21 mouse cellular contexts compared by ENCODE assay signal in the genomic region with DNA sequence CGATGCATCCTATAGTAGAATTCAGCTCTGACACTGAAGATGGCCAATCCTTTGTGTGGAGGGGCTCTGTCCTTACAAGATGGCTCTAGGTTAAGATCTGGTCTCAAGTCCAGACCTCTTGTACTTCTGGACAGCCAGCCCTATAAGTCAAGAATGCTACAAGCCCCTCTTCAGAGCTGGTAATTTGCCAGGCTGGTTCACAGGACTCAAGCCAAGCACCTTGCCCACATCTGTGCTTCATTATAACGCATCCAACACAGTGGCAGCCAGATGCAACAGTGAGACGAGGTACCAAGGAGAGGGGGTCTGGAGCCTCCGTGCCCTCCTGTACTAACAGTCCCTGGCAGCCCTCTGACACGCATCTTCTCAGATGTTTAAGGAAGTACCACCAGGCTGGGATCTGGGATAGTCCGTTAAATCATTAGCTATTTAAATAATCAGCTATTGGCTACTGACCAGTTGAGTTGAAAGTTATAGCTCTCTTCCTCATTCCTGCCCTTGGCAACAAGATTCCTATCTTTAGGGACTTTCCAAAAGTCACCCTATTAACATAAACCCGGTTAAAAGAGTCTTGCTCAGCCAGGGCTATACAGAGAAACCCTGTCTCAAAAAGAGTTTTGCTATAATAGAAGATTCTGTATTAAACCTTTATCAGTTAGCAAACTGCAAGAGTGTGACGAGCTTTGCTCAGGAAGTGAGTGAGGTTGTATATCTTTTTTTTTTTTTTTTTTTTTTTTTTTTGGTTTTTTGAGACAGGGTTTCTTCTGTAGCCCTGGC. TPM values are rescaled to one million over a fixed set of nuclear protein-coding genes. Genes with fewer than 3 reads are reported as not detected.
A peak's percentile ranks its signal among the peaks of the same experiment; 100 is the strongest.
DNase-seq lines count a peak whose midpoint lies in the region; ATAC-seq and TF ChIP-seq lines count a peak whose summit lies in the region.
"Had no signal": no experiment of that assay in that cellular context is flagged by ENCODE, and none has a peak within 500 bp of the region (broad histone marks: within the 10 kb centered on the region; RNA-seq: fewer than 3 reads in every experiment).

No protein-coding gene starts in this region.

- WGBS in liver, adult 2 months = 67% methylated on average over 8 of the region's 8 CpGs
- 53% methylated on average over 8 of the region's 8 CpGs for WGBS in liver, embryonic 12.5 days (ENCODE audit: insufficient replicate concordance)

- dilution Hi-C loops in CH12.LX (cut with MboI; ENCODE audit: extremely low pct_ligation_motif_present, extremely low pct_unique_long_range_greater_than_20kb, low sequenced_read_pairs) = no loop called here

- no peak overlapping the region for H3K9ac ChIP-seq in liver, adult 2 months (ENCODE audit: low read depth, low read length)
- H3K9ac ChIP-seq in liver, embryonic 12.5 days = no peak overlapping the region
- H3K9ac ChIP-seq in CH12.LX (ENCODE audit: insufficient read depth, low read depth) = peak overlapping the region; percentile 46
- H3K9ac ChIP-seq: hindbrain, embryonic 15.5 days; liver, embryonic 15.5 days had no signal

- TF ChIP-seq POLR2A in liver, adult 2 months (IDR thresholded peaks at IDR 0.05; ENCODE audit: extremely low read depth, insufficient read depth, low read length) = no peak
- no peak for TF ChIP-seq POLR2A in CH12.LX (IDR thresholded peaks at IDR 0.05; ENCODE audit: low read depth, low read length)
- TF ChIP-seq POLR2A in cortical plate, adult 2 months (IDR thresholded peaks at IDR 0.05; ENCODE audit: extremely low read depth, insufficient read depth, low read length) = no peak

- no peak overlapping the region for H3K4me2 ChIP-seq in liver, embryonic 12.5 days
- H3K4me2 ChIP-seq in CH12.LX (ENCODE audit: insufficient read depth, low read depth, poor library complexity, severe bottlenecking) = peak overlapping the region; percentile 53
- H3K4me2 ChIP-seq: hindbrain, embryonic 15.5 days; liver, embryonic 15.5 days; midbrain, embryonic 12.5 days had no signal

- no peak for TF ChIP-seq CTCF in liver, adult 2 months (IDR thresholded peaks at IDR 0.05; ENCODE audit: low read depth, low read length)
- no peak for TF ChIP-seq CTCF in CH12.LX (conservative IDR thresholded peaks at IDR 0.05 in 1 of 2, IDR thresholded peaks at IDR 0.05 in 1 of 2; ENCODE audit: low read depth in 2 of 2, low read length in 2 of 2)
- no peak for TF ChIP-seq CTCF in cortical plate, adult 2 months (IDR thresholded peaks at IDR 0.05; ENCODE audit: extremely low read depth, insufficient read depth, low read length)

- H3K27ac ChIP-seq in liver, adult 2 months (replicated peaks; ENCODE audit: insufficient read depth, low read depth, low read length) = peak overlapping the region; percentile 31; the same call in 1 of the 2 replicates
- H3K27ac ChIP-seq in liver, embryonic 12.5 days = no peak overlapping the region
- H3K27ac ChIP-seq in CH12.LX (ENCODE audit: insufficient read depth, low read depth) = peak overlapping the region; percentile 98
- H3K27ac ChIP-seq in cortical plate, adult 2 months (ENCODE audit: insufficient read depth, low read length) = 0 out of 2 replicates have a peak overlapping the region, but pooled peaks have one; percentile 1
- H3K27ac ChIP-seq: hindbrain, embryonic 15.5 days; liver, embryonic 15.5 days; midbrain, embryonic 12.5 days had no signal

- ATAC-seq in liver, embryonic 12.5 days = no peak

- H3K36me3 ChIP-seq in liver, adult 2 months (ENCODE audit: control insufficient read depth, insufficient read depth, low read length) = no peaks in the 10 kb centered on the region
- H3K36me3 ChIP-seq in liver, embryonic 12.5 days = no peaks in the 10 kb centered on the region
- no peaks in the 10 kb centered on the region for H3K36me3 ChIP-seq in CH12.LX (replicated peaks in 1 of 2; ENCODE audit: control insufficient read depth in 1 of 2, insufficient read depth in 1 of 2, low read length in 1 of 2)
- H3K36me3 ChIP-seq: hindbrain, embryonic 15.5 days; liver, embryonic 15.5 days; midbrain, embryonic 12.5 days had no signal

- DNase-seq in liver, adult 2 months (ENCODE audit: extremely low read depth, low read depth, low spot score) = no peak
- peak; percentile 61 for DNase-seq in CH12.LX (ENCODE audit: extremely low read depth)
- DNase-seq in naive thymus-derived CD4-positive, alpha-beta T cell, adult 2 months (ENCODE audit: low read depth) = peak; percentile 51
- DNase-seq in adrenal gland, postnatal 36 days = no peak
- DNase-seq in heart, adult 9 months (ENCODE audit: low spot score in 2 of 2) = no peak
- DNase-seq: adrenal gland, adult 8-10 months; cerebellum, adult 9-10 months; heart, adult 18-20 months; heart, postnatal 10 days; kidney, adult 9 months; layer of hippocampus, adult 9-11 months; lung, postnatal 10 days; thymus, adult 2 months had no signal

- H3K79me2 ChIP-seq in liver, adult 2 months (ENCODE audit: control insufficient read depth, insufficient read depth, low read length) = no peaks in the 10 kb centered on the region
- no peaks in the 10 kb centered on the region for H3K79me2 ChIP-seq in CH12.LX (replicated peaks; ENCODE audit: control insufficient read depth, extremely low read depth, insufficient read depth, poor library complexity, severe bottlenecking)

- peak; percentile 53; the same call in 1 of the 2 replicates for TF ChIP-seq EP300 in CH12.LX (IDR thresholded peaks at IDR 0.05; ENCODE audit: low read length)

- H3K4me3 ChIP-seq in liver, adult 2 months (ENCODE audit: insufficient read depth, low read depth, low read length) = no peak overlapping the region
- no peak overlapping the region for H3K4me3 ChIP-seq in liver, embryonic 12.5 days
- peak overlapping the region in 1 of 3 experiments; percentile 21 for H3K4me3 ChIP-seq in CH12.LX (replicated peaks in 1 of 3; ENCODE audit: low read depth in 2 of 3, low read length in 2 of 3, poor library complexity in 1 of 3)
- no peak overlapping the region for H3K4me3 ChIP-seq in cortical plate, adult 2 months (ENCODE audit: insufficient read depth, low read length)
- H3K4me3 ChIP-seq: hindbrain, embryonic 15.5 days; liver, embryonic 15.5 days; midbrain, embryonic 12.5 days; myocyte had no signal

- no peaks in the 10 kb centered on the region for H3K9me3 ChIP-seq in liver, embryonic 12.5 days (replicated peaks)
- no peaks in the 10 kb centered on the region for H3K9me3 ChIP-seq in CH12.LX (replicated peaks; ENCODE audit: low read length)
- H3K9me3 ChIP-seq: hindbrain, embryonic 15.5 days; liver, embryonic 15.5 days; midbrain, embryonic 12.5 days had no signal

- in situ Hi-C loops in CH12.LX (cut with MboI; ENCODE audit: low pct_ligation_motif_present, low pct_unique_long_range_greater_than_20kb, low sequenced_read_pairs) = loop anchor here (5.0 kb wide), 1 partner anchor 58 kb away; a partner anchor contains a TSS

- TF ChIP-seq RAD21 in CH12.LX (IDR thresholded peaks at IDR 0.05; ENCODE audit: low read depth, low read length) = no peak

- no peaks in the 10 kb centered on the region for H3K27me3 ChIP-seq in liver, adult 2 months (ENCODE audit: control insufficient read depth, insufficient read depth, low read length)
- no peaks in the 10 kb centered on the region for H3K27me3 ChIP-seq in liver, embryonic 12.5 days (replicated peaks)
- no peaks in the 10 kb centered on the region for H3K27me3 ChIP-seq in CH12.LX (replicated peaks)
- H3K27me3 ChIP-seq: hindbrain, embryonic 15.5 days; liver, embryonic 15.5 days; midbrain, embryonic 12.5 days had no signal

- no peaks in the 10 kb centered on the region for H3K4me1 ChIP-seq in liver, adult 2 months (ENCODE audit: control insufficient read depth, insufficient read depth, low read length)
- H3K4me1 ChIP-seq in liver, embryonic 12.5 days = peaks cover 4% of the 10 kb centered on the region; the same call in 1 of the 2 replicates
- peaks cover 17 to 53% of the 10 kb centered on the region in 2 experiments for H3K4me1 ChIP-seq in CH12.LX (ENCODE audit: control insufficient read depth in 1 of 2, insufficient read depth in 2 of 2)
- H3K4me1 ChIP-seq in cortical plate, adult 2 months (ENCODE audit: control insufficient read depth, insufficient read depth, low read length) = no peaks in the 10 kb centered on the region; the same call in 1 of the 2 replicates
- H3K4me1 ChIP-seq: hindbrain, embryonic 15.5 days; liver, embryonic 15.5 days; midbrain, embryonic 12.5 days had no signal

RNA-seq across cellular contexts. Expression of a gene that starts 1.5 kb away (rescaled TPM):
- 8.6 and 13.3 TPM in 2 replicates for total RNA-seq in liver, adult 2 months (2014; rRNA removed)
- polyA plus RNA-seq in liver, adult 2 months (2012; rRNA removed) = 1.6 and 2.5 TPM in 2 replicates
- polyA plus RNA-seq in liver, embryonic 12.5 days (2016; fragmentation: Nextera tagmentation; extraction: Ambion mirVana) = 10.5 and 11.6 TPM in 2 replicates
- total RNA-seq in CH12.LX (2012; rRNA removed) = 7.0 and 14.7 TPM in 2 replicates
- 14.1 and 15.5 TPM in 2 replicates for total RNA-seq in CH12.LX (2014; rRNA removed)
- 14.7 and 19.7 TPM in 2 replicates for polyA plus RNA-seq in CH12.LX (2012; ENCODE audit: insufficient read length, low read depth)
- 13.0 and 13.2 TPM in 2 replicates for polyA plus RNA-seq in cortical plate, adult 2 months (2012; rRNA removed)
- 1 to 10 TPM; 3.8 to 4.4 TPM for total RNA-seq in adrenal gland, postnatal 36 days (2021)
- polyA plus RNA-seq: myocyte had no signal

RNA-seq across cellular contexts. Expression of a gene that starts 9.7 kb away (rescaled TPM):
- 12.4 and 23.2 TPM in 2 replicates for total RNA-seq in liver, adult 2 months (2014; rRNA removed)
- 103 and 144 TPM in 2 replicates for polyA plus RNA-seq in liver, adult 2 months (2012; rRNA removed)
- 83.0 and 86.8 TPM in 2 replicates for polyA plus RNA-seq in liver, embryonic 12.5 days (2016; fragmentation: Nextera tagmentation; extraction: Ambion mirVana)
- 80.4 and 87.1 TPM in 2 replicates for total RNA-seq in CH12.LX (2012; rRNA removed)
- total RNA-seq in CH12.LX (2014; rRNA removed) = 27.8 and 31.3 TPM in 2 replicates
- 234 and 313 TPM in 2 replicates for polyA plus RNA-seq in CH12.LX (2012; ENCODE audit: insufficient read length, low read depth)
- polyA plus RNA-seq in cortical plate, adult 2 months (2012; rRNA removed) = 269 and 273 TPM in 2 replicates
- 100 to 1,000 TPM; 212 to 261 TPM for total RNA-seq in adrenal gland, postnatal 36 days (2021)

RNA-seq across cellular contexts. Expression of a gene that starts 13.8 kb away (rescaled TPM):
- total RNA-seq in liver, adult 2 months (2014; rRNA removed) = 10.2 and 13.0 TPM in 2 replicates
- 5.9 and 11.8 TPM in 2 replicates for polyA plus RNA-seq in liver, adult 2 months (2012; rRNA removed)
- 20.8 and 23.7 TPM in 2 replicates for polyA plus RNA-seq in liver, embryonic 12.5 days (2016; fragmentation: Nextera tagmentation; extraction: Ambion mirVana)
- total RNA-seq in CH12.LX (2012; rRNA removed) (6.0 and 8.4 TPM in 2 replicates), CH12.LX (2014; rRNA removed) (2.9 and 4.4 TPM in 2 replicates)
- 8.5 and 9.0 TPM in 2 replicates for polyA plus RNA-seq in CH12.LX (2012; ENCODE audit: insufficient read length, low read depth)
- 18.9 and 20.2 TPM in 2 replicates for polyA plus RNA-seq in cortical plate, adult 2 months (2012; rRNA removed)
- total RNA-seq in adrenal gland, postnatal 36 days (2021) = 1 to 10 TPM; 4.4 to 4.8 TPM

RNA-seq across cellular contexts. Expression of a gene that starts 19.9 kb away (rescaled TPM):
- total RNA-seq in liver, adult 2 months (2014; rRNA removed) = 1.8 and 3.0 TPM in 2 replicates
- 2.6 and 4.7 TPM in 2 replicates for polyA plus RNA-seq in liver, adult 2 months (2012; rRNA removed)
- polyA plus RNA-seq in liver, embryonic 12.5 days (2016; fragmentation: Nextera tagmentation; extraction: Ambion mirVana) = 1.2 and 1.3 TPM in 2 replicates
- 120 and 150 TPM in 2 replicates for total RNA-seq in CH12.LX (2012; rRNA removed)
- 228 and 234 TPM in 2 replicates for total RNA-seq in CH12.LX (2014; rRNA removed)
- 263 and 267 TPM in 2 replicates for polyA plus RNA-seq in CH12.LX (2012; ENCODE audit: insufficient read length, low read depth)
- 0.71 and 1.5 TPM in 2 replicates for polyA plus RNA-seq in cortical plate, adult 2 months (2012; rRNA removed)
- 1 to 10 TPM in 1 of 2 experiments, under 1 TPM in 1; 0.89 to 6.6 TPM for total RNA-seq in adrenal gland, postnatal 36 days (2021)
- total RNA-seq: gastrocnemius, adult 8-10 months had no signal

RNA-seq across cellular contexts. Expression of a gene that starts 27.4 kb away (rescaled TPM):
- total RNA-seq in liver, adult 2 months (2014; rRNA removed) = 0.13 TPM in 1 of 2 replicates, not detected in the other
- polyA plus RNA-seq in liver, adult 2 months (2012; rRNA removed) = 0.15 and 0.29 TPM in 2 replicates
- 0.33 and 0.36 TPM in 2 replicates for polyA plus RNA-seq in liver, embryonic 12.5 days (2016; fragmentation: Nextera tagmentation; extraction: Ambion mirVana)
- 18.8 and 28.0 TPM in 2 replicates for total RNA-seq in CH12.LX (2012; rRNA removed)
- total RNA-seq in CH12.LX (2014; rRNA removed) = 19.0 and 20.8 TPM in 2 replicates
- polyA plus RNA-seq in CH12.LX (2012; ENCODE audit: insufficient read length, low read depth) = 25.2 and 28.3 TPM in 2 replicates
- 0.06 and 0.11 TPM in 2 replicates for polyA plus RNA-seq in cortical plate, adult 2 months (2012; rRNA removed)
- total RNA-seq in adrenal gland, postnatal 36 days (2021) = under 1 TPM; 0.23 to 0.36 TPM
- total RNA-seq: left cerebral cortex, postnatal 25 days had no signal
- polyA plus RNA-seq: hindbrain, embryonic 15.5 days; midbrain, embryonic 12.5 days had no signal

Comparison
In these comparisons a context has a peak if more than half of its experiments do, and no peak if none do; other contexts are left out.
1. DNase-seq: peak in CH12.LX (single experiment) and naive thymus-derived CD4-positive, alpha-beta T cell, adult 2 months (single experiment); none in liver, adult 2 months (single experiment), adrenal gland, postnatal 36 days (0 of 2) and heart, adult 9 months (0 of 2).